Mouse (Mus musculus) stomach, embryonic 16.5 days (tissue): Measurements from ENCODE around the gene Bicral. TPM values are rescaled to one million over a fixed set of nuclear protein-coding genes. Genes with fewer than 3 reads are reported as not detected.

Experiments used
- ATAC-seq: fragments of 200-750 bp; cut with Nextera tagmentation; 2 replicates; pipeline ENCODE4 v1.8.0; 2017; ENCODE audit warnings: moderate number of reproducible peaks, moderate TSS enrichment; ENCODE audit not compliant: insufficient read depth, low FRiP score
- H3K27ac ChIP-seq: fragments of 300-500 bp; sonication (generic); 2 replicates; pipeline ENCODE4 v1.5.1; 2014; ENCODE audit warnings: low read length
- H3K27me3 ChIP-seq: fragments of 300-500 bp; sonication (generic); 2 replicates; pipeline ENCODE4 v1.6.1; 2014; ENCODE audit warnings: low read length, control low read depth, mixed read lengths; ENCODE audit not compliant: control insufficient read depth, insufficient read depth
- H3K36me3 ChIP-seq: fragments of 300-500 bp; sonication (generic); 2 replicates; pipeline ENCODE4 v1.6.1; 2014; ENCODE audit warnings: low read length; ENCODE audit not compliant: control insufficient read depth, insufficient read depth
- H3K4me1 ChIP-seq: fragments of 300-500 bp; sonication (generic); 2 replicates; pipeline ENCODE4 v1.6.1; 2014; ENCODE audit warnings: low read length, control low read depth, mixed read lengths; ENCODE audit not compliant: control insufficient read depth, insufficient read depth
- H3K4me2 ChIP-seq: fragments of 300-500 bp; sonication (generic); 2 replicates; pipeline ENCODE4 v1.6.1; 2014; ENCODE audit warnings: low read depth, low read length, mixed read lengths
- H3K4me3 ChIP-seq: fragments of 300-500 bp; sonication (generic); replicated peaks from 2 replicates; pipeline ENCODE4 v1.5.1; 2014; ENCODE audit warnings: mild to moderate bottlenecking, low read length
- H3K9ac ChIP-seq: fragments of 300-500 bp; sonication (generic); 2 replicates; pipeline ENCODE4 v1.6.1; 2014; ENCODE audit warnings: low read length
- H3K9me3 ChIP-seq: fragments of 300-500 bp; sonication (generic); replicated peaks from 2 replicates; pipeline ENCODE4 v1.6.1; 2016; ENCODE audit warnings: low read length, control low read depth; ENCODE audit not compliant: control insufficient read depth
- WGBS: fragments of 180-500 bp; shearing (Covaris S2); extraction: QIAGEN DNeasy Blood & Tissue Kit; methylation state at CpG from one replicate; pipeline ENCODE4 v1.1.7; 2014; 5-methylcytosine and 5-hydroxymethylcytosine counted together
- polyA plus RNA-seq: library from polyadenylated mRNA; unstranded; fragments of >200 nt; fragmentation: Nextera tagmentation; extraction: Ambion mirVana; gene quantifications from 2 replicates; pipeline ENCODE4 v1.2.1, GENCODE M21; 2015

The Bicral gene
- polyA plus RNA-seq, 1 experiment from 2014 or later: 4.0 TPM

GRCm38 (mm10) chr17:46840304-46841010 lies 17.8 kb downstream of the Bicral start:
- 72% methylated on average over 10 of the region's 10 CpGs for WGBS
- no peaks in the 10 kb centered on the region for H3K4me1 ChIP-seq
- H3K27ac ChIP-seq: no peak overlapping the region
- no peak overlapping the region for H3K9ac ChIP-seq
- no peaks in the 10 kb centered on the region for H3K36me3 ChIP-seq
- no peak overlapping the region for H3K4me2 ChIP-seq
- no peak overlapping the region for H3K4me3 ChIP-seq
- no peak for ATAC-seq
- H3K9me3 ChIP-seq: no peaks in the 10 kb centered on the region
- no peaks in the 10 kb centered on the region for H3K27me3 ChIP-seq

GRCm38 (mm10) chr17:46838396-46838920 lies 19.8 kb downstream of the Bicral start:
- Histone ChIP-seq H3K4me1 (no peaks in the 10 kb centered on the region), H3K9me3 (no peaks in the 10 kb centered on the region), H3K4me2 (no peak overlapping the region), H3K36me3 (no peaks in the 10 kb centered on the region), H3K27me3 (no peaks in the 10 kb centered on the region), H3K4me3 (no peak overlapping the region), H3K9ac (no peak overlapping the region), H3K27ac (no peak overlapping the region)
- 83% methylated on average over 7 of the region's 7 CpGs for WGBS
- no peak for ATAC-seq

GRCm38 (mm10) chr17:46837897-46838296 lies 20.4 kb downstream of the Bicral start:
- Histone ChIP-seq H3K9me3 (no peaks in the 10 kb centered on the region), H3K4me3 (no peak overlapping the region), H3K27ac (no peak overlapping the region), H3K4me2 (no peak overlapping the region), H3K4me1 (no peaks in the 10 kb centered on the region), H3K36me3 (no peaks in the 10 kb centered on the region), H3K9ac (no peak overlapping the region), H3K27me3 (no peaks in the 10 kb centered on the region)
- ATAC-seq: no peak
- WGBS: 72% methylated on average over 2 of the region's 2 CpGs

- WGBS: 71% methylated on average over 6 of the region's 6 CpGs
- Histone ChIP-seq H3K27ac (no peak overlapping the region), H3K27me3 (no peaks in the 10 kb centered on the region), H3K36me3 (no peaks in the 10 kb centered on the region), H3K4me1 (no peaks in the 10 kb centered on the region), H3K4me3 (no peak overlapping the region), H3K4me2 (no peak overlapping the region), H3K9me3 (no peaks in the 10 kb centered on the region), H3K9ac (no peak overlapping the region)
- no peak for ATAC-seq
Observed at GRCm38 (mm10) chr17:46835093-46835715, 23.1 kb downstream of the Bicral start.

- no peaks in the 10 kb centered on the region for H3K9me3 ChIP-seq
- no peaks in the 10 kb centered on the region for H3K4me1 ChIP-seq
- H3K27me3 ChIP-seq: no peaks in the 10 kb centered on the region
- H3K36me3 ChIP-seq: no peaks in the 10 kb centered on the region
- no peak overlapping the region for H3K4me3 ChIP-seq
- no peak for ATAC-seq
- H3K4me2 ChIP-seq: no peak overlapping the region
- H3K27ac ChIP-seq: no peak overlapping the region
- no peak overlapping the region for H3K9ac ChIP-seq
- 87% methylated on average over 4 of the region's 4 CpGs for WGBS
Observed at GRCm38 (mm10) chr17:46832981-46833305, 25.3 kb downstream of the Bicral start.

- H3K4me1 ChIP-seq: no peaks in the 10 kb centered on the region
- ATAC-seq: no peak
- H3K9ac ChIP-seq: no peak overlapping the region
- H3K27me3 ChIP-seq: no peaks in the 10 kb centered on the region
- no peak overlapping the region for H3K4me2 ChIP-seq
- WGBS: 66% methylated on average over 11 of the region's 11 CpGs
- no peaks in the 10 kb centered on the region for H3K9me3 ChIP-seq
- no peak overlapping the region for H3K27ac ChIP-seq
- H3K4me3 ChIP-seq: no peak overlapping the region
- no peaks in the 10 kb centered on the region for H3K36me3 ChIP-seq
Observed at GRCm38 (mm10) chr17:46832101-46832980, 25.9 kb downstream of the Bicral start.

- 84% methylated on average over 11 of the region's 11 CpGs for WGBS
- Histone ChIP-seq H3K4me1 (no peaks in the 10 kb centered on the region), H3K4me3 (no peak overlapping the region), H3K9ac (no peak overlapping the region), H3K27me3 (no peaks in the 10 kb centered on the region), H3K9me3 (no peaks in the 10 kb centered on the region), H3K27ac (no peak overlapping the region), H3K4me2 (no peak overlapping the region), H3K36me3 (peaks cover 4% of the 10 kb centered on the region; the same call in 1 of the 2 replicates)
- no peak for ATAC-seq
Observed at GRCm38 (mm10) chr17:46829856-46830535, 28.3 kb downstream of the Bicral start.

- no peaks in the 10 kb centered on the region for H3K27me3 ChIP-seq
Observed at GRCm38 (mm10) chr17:46828935-46829334, 29.3 kb downstream of the Bicral start.

More at GRCm38 (mm10) chr17:46828935-46829334, 29.3 kb downstream of the Bicral start:
- 81% methylated on average over 3 of the region's 3 CpGs for WGBS
- no peaks in the 10 kb centered on the region for H3K4me1 ChIP-seq
- H3K9me3 ChIP-seq: no peaks in the 10 kb centered on the region
- H3K36me3 ChIP-seq: peaks cover 11% of the 10 kb centered on the region; the same call in 1 of the 2 replicates
- no peak overlapping the region for H3K9ac ChIP-seq
- H3K4me2 ChIP-seq: no peak overlapping the region
- no peak overlapping the region for H3K27ac ChIP-seq
- no peak for ATAC-seq
- H3K4me3 ChIP-seq: no peak overlapping the region
